Mouse (Mus musculus) kidney, embryonic 14.5 days (tissue): ENCODE measurements around the gene Rps21. TPM values are rescaled to one million over a fixed set of nuclear protein-coding genes. Genes with fewer than 3 reads are reported as not detected.

Source experiments
- ATAC-seq: fragments of 200-750 bp; cut with Nextera tagmentation; 2 replicates; pipeline ENCODE4 v1.8.0; 2017; ENCODE audit warnings: moderate number of reproducible peaks, mild to moderate bottlenecking, moderate TSS enrichment, moderate library complexity; ENCODE audit not compliant: low FRiP score, low TSS enrichment
- H3K27ac ChIP-seq: fragments of 300-500 bp; sonication (generic); 2 replicates; pipeline ENCODE4 v1.5.1; 2014; ENCODE audit warnings: low read depth, mild to moderate bottlenecking, low read length, moderate library complexity, mixed read lengths
- H3K27me3 ChIP-seq: fragments of 300-500 bp; sonication (generic); 2 replicates; pipeline ENCODE4 v1.6.1; 2014; ENCODE audit warnings: mild to moderate bottlenecking, low read length; ENCODE audit not compliant: control insufficient read depth, insufficient read depth
- H3K36me3 ChIP-seq: fragments of 300-500 bp; sonication (generic); 2 replicates; pipeline ENCODE4 v1.6.1; 2014; ENCODE audit warnings: low read length, mixed read lengths; ENCODE audit not compliant: control insufficient read depth, insufficient read depth
- H3K4me1 ChIP-seq: fragments of 300-500 bp; sonication (generic); 2 replicates; pipeline ENCODE4 v1.6.1; 2014; ENCODE audit warnings: low read length, mixed read lengths; ENCODE audit not compliant: control insufficient read depth, insufficient read depth
- H3K4me2 ChIP-seq: fragments of 300-500 bp; sonication (generic); replicated peaks from 2 replicates; pipeline ENCODE4 v1.6.1; 2014; ENCODE audit warnings: low read depth, mild to moderate bottlenecking, low read length
- H3K4me3 ChIP-seq: fragments of 300-500 bp; sonication (generic); 2 replicates; pipeline ENCODE4 v1.5.1; 2014; ENCODE audit warnings: mild to moderate bottlenecking, low read length
- H3K9ac ChIP-seq: fragments of 300-500 bp; sonication (generic); 2 replicates; pipeline ENCODE4 v1.6.1; 2014; ENCODE audit warnings: low read depth, mild to moderate bottlenecking, low read length, moderate library complexity
- H3K9me3 ChIP-seq: fragments of 300-500 bp; sonication (generic); 2 replicates; pipeline ENCODE4 v1.6.1; 2016; ENCODE audit warnings: low read length; ENCODE audit not compliant: control insufficient read depth
- WGBS: fragments of 180-500 bp; shearing (Covaris S2); extraction: QIAGEN DNeasy Blood & Tissue Kit; methylation state at CpG from one replicate; pipeline ENCODE4 v1.1.7; 2014; 5-methylcytosine and 5-hydroxymethylcytosine counted together
- polyA plus RNA-seq: library from polyadenylated mRNA; unstranded; fragments of >200 nt; fragmentation: Nextera tagmentation; extraction: Ambion mirVana; gene quantifications from 2 replicates; pipeline ENCODE4 v1.2.1, GENCODE M21; 2014

Rps21 gene
- 730 and 1,037 TPM in 2 replicates for polyA plus RNA-seq

DNA sequence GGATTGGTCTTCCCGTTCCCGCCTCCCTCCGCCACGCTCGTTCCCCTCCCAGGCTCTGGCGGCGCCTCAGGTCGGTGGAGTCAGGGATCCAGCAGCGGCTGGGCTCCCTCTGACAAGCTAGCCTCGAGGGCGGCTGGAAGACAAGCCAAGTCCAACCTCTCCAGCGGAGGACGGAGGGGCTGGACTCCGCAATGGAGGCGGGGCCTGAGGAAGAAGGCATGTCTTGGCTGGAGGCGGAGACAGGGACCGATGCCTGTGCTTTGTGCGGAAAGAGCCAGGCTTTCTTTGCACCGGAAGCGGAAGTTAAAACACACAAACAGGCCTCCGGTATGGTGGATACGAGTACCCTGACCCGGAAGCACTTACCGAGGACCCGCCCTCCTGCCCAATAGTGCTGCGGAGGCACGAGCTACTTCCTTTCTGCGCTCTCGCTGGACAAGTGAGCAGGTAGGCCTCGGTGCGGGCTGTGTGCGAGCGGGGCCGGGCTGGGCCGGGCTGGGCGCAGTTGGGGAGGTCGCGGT lies at the start of gene Rps21:
Gene Rps21, plus strand, starts transcription at position 377 of the 521 bp plus-strand sequence.
- no peaks in the 10 kb centered on the region for H3K27me3 ChIP-seq

DNA sequence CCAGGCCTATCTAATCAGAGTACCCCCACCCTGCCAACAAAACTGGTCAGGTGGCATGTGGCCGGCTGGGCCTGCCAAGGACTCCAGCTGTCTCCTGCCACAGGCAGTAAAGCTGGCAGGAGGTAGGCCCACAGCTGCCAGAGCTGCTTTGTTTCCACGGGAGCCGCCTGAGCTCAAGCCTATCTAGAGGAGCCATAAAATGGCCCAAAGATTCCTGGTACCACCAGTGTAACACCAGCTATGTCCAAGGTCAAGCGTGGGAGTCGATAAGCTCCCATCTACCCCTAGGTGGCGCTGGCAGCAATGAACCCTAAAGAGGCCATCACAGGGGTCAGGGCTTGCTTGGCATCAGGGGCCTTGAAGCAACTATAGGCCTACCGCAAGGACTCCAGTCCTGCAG lies 49.3 kb upstream of the Rps21 start:
- H3K27me3 ChIP-seq = no peaks in the 10 kb centered on the region
- H3K27ac ChIP-seq = no peak overlapping the region
- no peak for ATAC-seq
- H3K36me3 ChIP-seq = no peaks in the 10 kb centered on the region; the same call in 1 of the 2 replicates
- no peak overlapping the region for H3K4me2 ChIP-seq
- H3K4me3 ChIP-seq = no peak overlapping the region
- H3K9me3 ChIP-seq = 0 out of 2 replicates have a peak, but pooled peaks cover 2% of the 10 kb centered on the region
- no peaks in the 10 kb centered on the region for H3K4me1 ChIP-seq
- H3K9ac ChIP-seq = no peak overlapping the region
- 63% methylated on average over 7 of the region's 7 CpGs for WGBS

More for the DNA sequence above, at the start of gene Rps21:
- peaks cover 11% of the 10 kb centered on the region; the same call in 1 of the 2 replicates for H3K4me1 ChIP-seq
- H3K36me3 ChIP-seq = peaks cover 37% of the 10 kb centered on the region
- under 1% methylated on average over 30 of the region's 38 CpGs for WGBS
- peak; percentile 96 for ATAC-seq
- peak within 1 kb of the TSS; percentile 95 for H3K9ac ChIP-seq
- peak within 1 kb of the TSS; percentile 83 for H3K4me2 ChIP-seq
- H3K27ac ChIP-seq = peak within 1 kb of the TSS; percentile 91
- peak within 1 kb of the TSS; percentile 92 for H3K4me3 ChIP-seq
- H3K9me3 ChIP-seq = no peaks in the 10 kb centered on the region

DNA sequence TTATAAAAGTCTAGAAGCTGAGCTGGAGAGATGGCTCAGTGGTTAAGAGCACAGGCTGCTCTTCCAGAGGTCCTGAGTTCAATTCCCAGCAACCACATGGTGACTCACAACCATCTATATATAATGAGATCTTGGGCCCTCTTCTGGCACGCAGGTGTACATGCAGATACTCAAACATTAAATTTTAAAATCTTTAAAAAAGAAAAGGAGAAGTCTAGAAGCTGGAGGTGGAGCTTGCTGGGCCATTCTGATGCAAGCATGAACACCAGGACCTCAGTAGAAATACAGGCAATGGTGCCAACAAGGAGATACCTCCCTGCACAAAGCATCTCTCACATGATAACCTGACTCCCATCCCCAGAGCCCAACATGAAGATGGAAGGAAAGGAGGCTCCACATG lies 48.2 kb upstream of the Rps21 start:
- WGBS = 80% methylated on average over 1 of the region's 1 CpGs
- H3K27ac ChIP-seq = no peak overlapping the region
- no peak overlapping the region for H3K4me2 ChIP-seq
- H3K4me1 ChIP-seq = no peaks in the 10 kb centered on the region
- H3K9ac ChIP-seq = no peak overlapping the region
- 0 out of 2 replicates have a peak, but pooled peaks cover 2% of the 10 kb centered on the region for H3K9me3 ChIP-seq
- no peak for ATAC-seq
- no peak overlapping the region for H3K4me3 ChIP-seq
- H3K27me3 ChIP-seq = no peaks in the 10 kb centered on the region
- H3K36me3 ChIP-seq = no peaks in the 10 kb centered on the region; the same call in 1 of the 2 replicates

DNA sequence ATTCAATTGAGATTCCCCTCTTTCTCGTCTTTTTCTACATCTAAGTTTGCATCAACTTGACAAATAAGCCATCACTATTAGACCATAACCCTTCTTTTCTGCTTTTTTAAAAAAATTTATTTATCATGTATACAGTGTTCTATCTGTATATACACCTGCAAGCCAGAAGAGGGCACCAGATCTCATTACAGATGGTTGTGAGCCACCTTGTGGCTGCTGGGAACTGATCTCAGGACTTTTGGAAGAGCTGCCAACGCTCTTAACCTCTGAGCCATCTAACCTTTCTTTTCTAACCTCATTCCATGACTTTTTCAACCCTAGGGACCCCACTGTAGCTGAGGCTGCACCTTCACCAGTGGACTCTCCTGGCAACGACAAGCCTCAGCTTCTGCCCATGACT lies 44.9 kb upstream of the Rps21 start:
- H3K4me2 ChIP-seq = no peak overlapping the region
- H3K27ac ChIP-seq = no peak overlapping the region
- H3K4me3 ChIP-seq = no peak overlapping the region
- H3K36me3 ChIP-seq = no peaks in the 10 kb centered on the region
- no peak overlapping the region for H3K9ac ChIP-seq
- WGBS = 93% methylated on average over 3 of the region's 3 CpGs
- ATAC-seq = no peak
- H3K27me3 ChIP-seq = no peaks in the 10 kb centered on the region
- H3K9me3 ChIP-seq = 0 out of 2 replicates have a peak, but pooled peaks cover 2% of the 10 kb centered on the region
- peaks cover 10% of the 10 kb centered on the region for H3K4me1 ChIP-seq

DNA sequence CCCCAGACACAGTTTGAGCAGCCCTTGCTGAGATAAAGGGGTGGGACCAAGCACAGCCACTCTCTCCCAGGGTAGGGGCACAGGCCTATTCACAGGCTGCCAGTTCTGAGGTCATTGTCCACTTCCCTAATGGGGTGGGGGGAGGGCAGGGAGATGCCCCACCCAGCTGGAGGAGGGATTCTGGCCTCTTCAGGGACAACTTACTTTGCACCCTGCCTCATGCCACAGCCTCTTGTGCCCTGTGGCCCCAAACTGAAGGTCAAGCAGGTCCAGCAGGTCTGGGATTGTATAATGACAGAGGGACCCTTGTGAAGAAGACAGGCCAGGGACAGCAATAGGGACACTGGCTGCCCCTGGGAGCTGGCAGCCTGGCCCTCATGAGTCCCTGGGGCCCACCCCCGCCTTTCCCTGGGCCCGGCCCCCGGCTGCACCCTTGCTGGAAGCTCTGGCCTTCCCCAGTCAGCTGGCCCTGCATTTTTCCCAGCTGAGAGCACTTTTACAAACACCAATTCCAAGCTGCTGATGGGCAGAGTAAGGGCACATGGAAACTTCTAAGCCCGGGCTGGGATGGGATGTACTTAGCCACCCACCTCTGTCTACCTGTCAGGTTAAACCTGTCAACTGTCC lies 42.7 kb upstream of the Rps21 start:
- peak; percentile 24; the same call in 1 of the 2 replicates for ATAC-seq
- H3K27ac ChIP-seq = peak overlapping the region; percentile 30; the same call in 1 of the 2 replicates
- peaks cover 10% of the 10 kb centered on the region for H3K4me1 ChIP-seq
- H3K9ac ChIP-seq = no peak overlapping the region
- 0 out of 2 replicates have a peak overlapping the region, but pooled peaks have one; percentile 3 for H3K4me2 ChIP-seq
- H3K9me3 ChIP-seq = 0 out of 2 replicates have a peak, but pooled peaks cover 2% of the 10 kb centered on the region
- no peak overlapping the region for H3K4me3 ChIP-seq
- H3K27me3 ChIP-seq = no peaks in the 10 kb centered on the region
- no peaks in the 10 kb centered on the region for H3K36me3 ChIP-seq
- 68% methylated on average over 4 of the region's 4 CpGs for WGBS

DNA sequence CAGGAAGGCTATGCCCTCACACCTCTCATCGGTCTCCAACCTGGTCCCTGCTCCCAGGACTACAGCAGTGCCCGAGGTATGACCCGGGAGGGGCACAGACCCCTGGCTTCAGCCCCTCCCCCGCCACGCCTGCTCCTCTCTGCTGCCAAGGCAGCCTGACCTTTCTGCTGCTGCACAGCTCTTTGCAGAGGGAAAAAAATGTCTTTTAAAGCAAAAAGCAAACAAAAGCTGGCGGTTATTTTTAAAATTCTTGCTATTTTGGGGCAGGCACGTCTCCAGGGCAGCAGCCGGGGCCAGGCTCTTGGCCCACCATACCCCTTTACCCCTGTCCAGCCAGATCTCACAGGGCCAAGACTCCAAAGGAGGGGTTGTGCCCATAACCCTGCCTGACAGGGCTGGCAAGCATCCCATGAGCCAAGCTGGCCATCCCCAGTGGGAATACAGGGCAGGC lies 42.1 kb upstream of the Rps21 start:
- H3K4me3 ChIP-seq = no peak overlapping the region
- no peaks in the 10 kb centered on the region for H3K36me3 ChIP-seq
- H3K4me1 ChIP-seq = peaks cover 10% of the 10 kb centered on the region
- 0 out of 2 replicates have a peak, but pooled peaks cover 2% of the 10 kb centered on the region for H3K9me3 ChIP-seq
- H3K9ac ChIP-seq = no peak overlapping the region
- ATAC-seq = no peak
- H3K4me2 ChIP-seq = 0 out of 2 replicates have a peak overlapping the region, but pooled peaks have one; percentile 3
- WGBS = 62% methylated on average over 8 of the region's 8 CpGs
- H3K27ac ChIP-seq = peak overlapping the region; percentile 30; the same call in 1 of the 2 replicates
- H3K27me3 ChIP-seq = no peaks in the 10 kb centered on the region

DNA sequence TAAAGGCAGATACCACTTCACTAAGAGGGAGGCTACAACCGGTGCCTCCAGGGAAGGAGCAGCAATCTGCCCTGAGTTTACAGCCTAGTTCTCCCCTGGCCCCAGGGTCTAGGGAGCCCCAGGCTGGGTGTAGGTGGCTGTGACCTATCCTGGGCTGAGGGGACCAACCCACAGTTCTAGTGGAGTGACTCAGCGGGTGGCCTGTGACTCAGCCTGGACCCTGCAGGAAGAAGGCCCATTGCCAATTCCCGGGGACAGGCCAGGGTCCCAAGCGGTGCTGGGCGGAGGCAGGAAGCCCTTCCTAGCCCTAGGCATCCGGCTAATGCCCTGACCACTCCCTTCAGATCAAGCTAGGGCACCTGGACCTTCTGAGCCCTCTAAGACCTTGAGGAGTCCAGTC lies 41.2 kb upstream of the Rps21 start:
- ATAC-seq = no peak
- H3K9ac ChIP-seq = no peak overlapping the region
- H3K4me2 ChIP-seq = no peak overlapping the region
- WGBS = 64% methylated on average over 6 of the region's 6 CpGs
- H3K4me3 ChIP-seq = no peak overlapping the region
- H3K36me3 ChIP-seq = no peaks in the 10 kb centered on the region
- H3K27me3 ChIP-seq = no peaks in the 10 kb centered on the region
- H3K27ac ChIP-seq = no peak overlapping the region
- H3K9me3 ChIP-seq = 0 out of 2 replicates have a peak, but pooled peaks cover 2% of the 10 kb centered on the region
- peaks cover 10% of the 10 kb centered on the region for H3K4me1 ChIP-seq

DNA sequence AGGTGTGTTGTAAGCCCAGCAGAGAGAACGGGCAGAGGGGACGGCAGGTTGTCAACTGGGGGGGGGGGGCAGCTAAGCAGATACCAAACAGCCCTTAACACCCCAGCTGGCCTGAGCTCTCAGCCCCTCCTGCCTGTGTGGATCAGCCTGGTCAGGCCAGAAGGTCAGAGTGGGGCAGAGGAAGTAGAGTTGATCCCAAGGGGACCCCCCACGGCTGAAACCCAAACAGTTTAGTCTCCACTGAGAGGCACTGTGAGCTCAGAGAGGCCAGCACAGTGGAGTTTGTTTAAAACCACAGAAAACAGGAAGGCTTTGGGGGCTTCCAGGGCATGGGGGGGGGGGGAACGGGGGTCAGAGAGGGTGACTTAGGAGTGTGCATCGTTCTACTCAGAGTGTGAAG lies 40.3 kb upstream of the Rps21 start:
- no peak for ATAC-seq
- H3K4me3 ChIP-seq = no peak overlapping the region
- H3K27ac ChIP-seq = no peak overlapping the region
- H3K27me3 ChIP-seq = no peaks in the 10 kb centered on the region
- no peak overlapping the region for H3K4me2 ChIP-seq
- H3K9me3 ChIP-seq = 0 out of 2 replicates have a peak, but pooled peaks cover 2% of the 10 kb centered on the region
- 47% methylated on average over 5 of the region's 5 CpGs for WGBS
- no peaks in the 10 kb centered on the region for H3K36me3 ChIP-seq
- H3K9ac ChIP-seq = no peak overlapping the region
- peaks cover 12% of the 10 kb centered on the region for H3K4me1 ChIP-seq

DNA sequence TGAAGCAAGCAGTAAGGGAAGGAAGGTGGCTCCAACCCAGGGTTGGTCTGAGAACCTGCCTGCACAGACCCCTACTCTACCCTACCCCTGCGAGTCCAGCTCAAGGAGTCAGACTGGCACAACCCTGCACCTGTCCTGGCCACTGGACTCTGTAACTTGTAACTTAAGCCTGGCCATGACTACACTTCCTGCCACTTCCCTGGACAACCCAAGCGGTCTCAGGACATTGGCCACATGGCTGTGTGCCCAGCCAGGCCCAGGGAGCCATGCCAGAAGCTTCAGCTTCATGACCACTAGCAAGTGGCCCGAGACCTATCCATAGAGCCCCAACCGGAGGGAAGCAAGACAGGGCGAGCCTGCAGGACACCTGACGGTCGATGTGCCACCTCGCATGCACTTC lies 39.6 kb upstream of the Rps21 start:
- ATAC-seq = no peak
- H3K9me3 ChIP-seq = no peaks in the 10 kb centered on the region
- H3K4me2 ChIP-seq = no peak overlapping the region
- H3K9ac ChIP-seq = no peak overlapping the region
- no peaks in the 10 kb centered on the region for H3K27me3 ChIP-seq
- peaks cover 14% of the 10 kb centered on the region for H3K4me1 ChIP-seq
- no peak overlapping the region for H3K4me3 ChIP-seq
- no peaks in the 10 kb centered on the region for H3K36me3 ChIP-seq
- 0 out of 2 replicates have a peak overlapping the region, but pooled peaks have one; percentile 27 for H3K27ac ChIP-seq
- 90% methylated on average over 8 of the region's 8 CpGs for WGBS
